Mouse (Mus musculus): ENCODE data around the gene Ppara. TPM values are rescaled to one million over a fixed set of nuclear protein-coding genes. Genes with fewer than 3 reads are reported as not detected.

The Ppara gene
- polyA plus RNA-seq, 1 experiment from 2014 or later: 0.90 TPM

- H3K36me3 ChIP-seq (ENCODE audit: control insufficient read depth, insufficient read depth): peaks cover 17% of the 10 kb centered on the region
- H3K4me3 ChIP-seq (replicated peaks; ENCODE audit: low read length): no peak overlapping the region
- H3K4me1 ChIP-seq (replicated peaks; ENCODE audit: control insufficient read depth, insufficient read depth, low read length): peaks cover 10% of the 10 kb centered on the region; the same call in 1 of the 2 replicates
- 31% methylated on average over 10 of the region's 10 CpGs for WGBS
- H3K27ac ChIP-seq (ENCODE audit: low read length): peak overlapping the region; percentile 0
- peak; percentile 54 for ATAC-seq
- no peak overlapping the region for H3K4me2 ChIP-seq (ENCODE audit: low read length)
- H3K9ac ChIP-seq (replicated peaks; ENCODE audit: low read depth, low read length): no peak overlapping the region
- H3K27me3 ChIP-seq (replicated peaks; ENCODE audit: control insufficient read depth, insufficient read depth, low read length): no peaks in the 10 kb centered on the region
- H3K9me3 ChIP-seq (ENCODE audit: control insufficient read depth, low read length): no peaks in the 10 kb centered on the region
Observed at GRCm38 (mm10) chr15:85709268-85709973, 25.4 kb upstream of the Ppara start.

DNA sequence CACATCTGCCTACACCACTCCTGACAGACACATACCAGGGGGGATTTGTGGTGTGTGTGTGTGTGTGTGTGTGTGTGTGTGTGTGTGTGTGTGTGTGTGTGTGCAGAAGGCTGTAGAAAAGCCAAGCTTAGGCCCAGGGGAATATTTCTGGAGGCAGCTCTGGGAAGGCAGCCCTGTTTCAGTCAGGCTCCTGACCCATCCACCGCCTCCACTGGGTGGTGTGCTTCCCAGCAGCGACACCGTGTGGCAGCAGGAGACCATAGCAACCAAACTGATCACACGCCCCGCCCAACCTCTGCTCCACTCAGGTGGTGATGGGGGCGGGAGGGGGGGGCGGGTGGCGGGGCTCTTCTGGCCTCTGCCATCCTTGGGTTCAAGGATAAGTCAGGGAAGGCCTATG lies 24.6 kb upstream of the Ppara start:
- Histone ChIP-seq H3K27ac (ENCODE audit: low read length) (peak overlapping the region; percentile 0), H3K9me3 (ENCODE audit: control insufficient read depth, low read length) (no peaks in the 10 kb centered on the region), H3K27me3 (replicated peaks; ENCODE audit: control insufficient read depth, insufficient read depth, low read length) (no peaks in the 10 kb centered on the region), H3K4me3 (replicated peaks; ENCODE audit: low read length) (no peak overlapping the region), H3K4me1 (replicated peaks; ENCODE audit: control insufficient read depth, insufficient read depth, low read length) (peaks cover 10% of the 10 kb centered on the region; the same call in 1 of the 2 replicates), H3K4me2 (ENCODE audit: low read length) (no peak overlapping the region), H3K36me3 (ENCODE audit: control insufficient read depth, insufficient read depth) (peaks cover 10% of the 10 kb centered on the region), H3K9ac (replicated peaks; ENCODE audit: low read depth, low read length) (no peak overlapping the region)
- ATAC-seq: peak; percentile 53
- 0% methylated on average over 4 of the region's 8 CpGs for WGBS

DNA sequence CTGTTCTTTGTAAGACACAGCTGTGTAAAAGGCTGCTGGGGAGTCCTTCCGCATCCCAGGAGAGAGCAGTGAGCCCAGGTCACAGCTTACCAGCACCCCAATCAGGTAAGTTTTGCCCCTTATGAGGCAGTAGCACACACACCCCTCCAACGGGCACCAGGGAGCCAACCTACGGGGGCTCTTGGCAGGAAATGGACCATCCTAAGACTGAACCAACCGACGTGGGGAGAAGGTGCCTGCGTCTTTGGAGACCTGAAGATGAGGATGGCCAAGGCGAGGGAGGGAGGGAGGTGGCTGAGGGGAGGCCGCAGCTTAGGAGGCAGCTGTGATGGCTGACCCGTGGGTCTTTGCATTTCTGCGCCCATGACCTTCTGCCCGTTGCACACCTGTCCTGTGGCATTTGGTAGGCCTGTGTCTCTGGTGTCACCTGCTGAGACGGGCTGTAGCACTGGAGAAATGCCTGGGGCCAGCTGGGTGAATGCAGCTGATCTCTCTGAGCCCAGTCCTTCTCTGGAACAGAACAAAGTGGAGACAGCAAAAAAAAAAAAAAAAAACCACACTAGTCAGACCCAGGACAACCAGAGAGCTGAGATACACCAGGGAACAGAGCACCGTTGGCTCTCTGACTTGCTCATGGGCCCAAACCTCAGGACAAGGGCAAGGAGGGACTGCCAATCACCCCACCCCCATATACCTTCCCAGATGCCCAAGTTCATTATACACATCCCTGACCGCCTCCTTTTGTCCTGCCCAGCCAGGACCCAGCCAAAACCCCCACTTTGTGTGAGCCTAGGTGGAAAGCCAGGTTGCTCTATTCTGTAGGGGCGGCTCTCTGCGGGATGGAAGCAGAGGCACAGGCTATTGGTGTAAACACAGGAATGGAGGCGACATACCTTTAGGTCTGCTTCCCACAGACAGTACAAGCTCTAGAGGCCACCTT lies 23.9 kb upstream of the Ppara start:
- H3K4me3 ChIP-seq (replicated peaks; ENCODE audit: low read length): no peak overlapping the region
- H3K27ac ChIP-seq (ENCODE audit: low read length): no peak overlapping the region
- 79% methylated on average over 17 of the region's 17 CpGs for WGBS
- no peaks in the 10 kb centered on the region for H3K9me3 ChIP-seq (ENCODE audit: control insufficient read depth, low read length)
- 0 out of 2 replicates have a peak, but pooled peaks have one; percentile 2 for ATAC-seq
- no peak overlapping the region for H3K4me2 ChIP-seq (ENCODE audit: low read length)
- H3K9ac ChIP-seq (replicated peaks; ENCODE audit: low read depth, low read length): no peak overlapping the region
- no peaks in the 10 kb centered on the region for H3K27me3 ChIP-seq (replicated peaks; ENCODE audit: control insufficient read depth, insufficient read depth, low read length)
- peaks cover 10% of the 10 kb centered on the region; the same call in 1 of the 2 replicates for H3K4me1 ChIP-seq (replicated peaks; ENCODE audit: control insufficient read depth, insufficient read depth, low read length)
- peaks cover 8% of the 10 kb centered on the region for H3K36me3 ChIP-seq (ENCODE audit: control insufficient read depth, insufficient read depth)

GRCm38 (mm10) chr15:85712565-85713168 lies 22.1 kb upstream of the Ppara start:
- no peak overlapping the region for H3K4me2 ChIP-seq (ENCODE audit: low read length)
- H3K36me3 ChIP-seq (ENCODE audit: control insufficient read depth, insufficient read depth): no peaks in the 10 kb centered on the region
- no peaks in the 10 kb centered on the region for H3K9me3 ChIP-seq (ENCODE audit: control insufficient read depth, low read length)
- H3K4me1 ChIP-seq (replicated peaks; ENCODE audit: control insufficient read depth, insufficient read depth, low read length): peaks cover 10% of the 10 kb centered on the region; the same call in 1 of the 2 replicates
- H3K4me3 ChIP-seq (replicated peaks; ENCODE audit: low read length): no peak overlapping the region
- H3K9ac ChIP-seq (replicated peaks; ENCODE audit: low read depth, low read length): no peak overlapping the region
- H3K27ac ChIP-seq (ENCODE audit: low read length): no peak overlapping the region
- 46% methylated on average over 5 of the region's 5 CpGs for WGBS
- ATAC-seq: no peak; the same call in 1 of the 2 replicates
- H3K27me3 ChIP-seq (replicated peaks; ENCODE audit: control insufficient read depth, insufficient read depth, low read length): no peaks in the 10 kb centered on the region

DNA sequence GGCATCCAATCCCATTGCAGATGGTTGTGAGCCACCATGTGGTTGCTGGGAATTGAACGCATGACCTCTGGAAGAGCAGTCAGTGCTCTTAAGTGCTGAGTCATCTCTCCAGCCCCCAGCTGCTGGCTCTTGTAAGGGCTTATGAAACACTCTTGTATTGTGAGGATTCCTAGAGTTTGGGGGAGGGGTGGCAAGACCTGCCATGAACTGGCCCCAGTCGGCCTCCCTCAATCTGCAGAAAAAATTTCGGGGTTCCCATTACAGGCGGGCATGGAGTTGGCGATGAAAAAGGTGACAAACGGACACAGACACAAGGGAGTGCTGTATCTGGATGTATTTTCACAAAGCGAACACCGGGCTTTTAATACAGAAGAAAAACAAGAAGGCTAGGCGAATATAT lies 21.4 kb upstream of the Ppara start:
- no peak overlapping the region for H3K27ac ChIP-seq (ENCODE audit: low read length)

GRCm38 (mm10) chr15:85715059-85715458 lies 19.7 kb upstream of the Ppara start:
- H3K4me1 ChIP-seq (replicated peaks; ENCODE audit: control insufficient read depth, insufficient read depth, low read length): peaks cover 3% of the 10 kb centered on the region; the same call in 1 of the 2 replicates
- H3K9ac ChIP-seq (replicated peaks; ENCODE audit: low read depth, low read length): no peak overlapping the region
- no peak overlapping the region for H3K4me2 ChIP-seq (ENCODE audit: low read length)
- H3K27ac ChIP-seq (ENCODE audit: low read length): no peak overlapping the region
- no peaks in the 10 kb centered on the region for H3K27me3 ChIP-seq (replicated peaks; ENCODE audit: control insufficient read depth, insufficient read depth, low read length)
- no peak for ATAC-seq
- no peaks in the 10 kb centered on the region for H3K36me3 ChIP-seq (ENCODE audit: control insufficient read depth, insufficient read depth)
- no peaks in the 10 kb centered on the region for H3K9me3 ChIP-seq (ENCODE audit: control insufficient read depth, low read length)
- 82% methylated on average over 3 of the region's 3 CpGs for WGBS
- H3K4me3 ChIP-seq (replicated peaks; ENCODE audit: low read length): no peak overlapping the region

More for the DNA sequence above, 21.4 kb upstream of the Ppara start:
- Histone ChIP-seq H3K36me3 (ENCODE audit: control insufficient read depth, insufficient read depth) (no peaks in the 10 kb centered on the region), H3K4me1 (replicated peaks; ENCODE audit: control insufficient read depth, insufficient read depth, low read length) (peaks cover 10% of the 10 kb centered on the region; the same call in 1 of the 2 replicates), H3K9ac (replicated peaks; ENCODE audit: low read depth, low read length) (no peak overlapping the region), H3K4me3 (replicated peaks; ENCODE audit: low read length) (no peak overlapping the region), H3K9me3 (ENCODE audit: control insufficient read depth, low read length) (no peaks in the 10 kb centered on the region), H3K4me2 (ENCODE audit: low read length) (no peak overlapping the region), H3K27me3 (replicated peaks; ENCODE audit: control insufficient read depth, insufficient read depth, low read length) (no peaks in the 10 kb centered on the region)
- 88% methylated on average over 9 of the region's 9 CpGs for WGBS
- no peak for ATAC-seq

DNA sequence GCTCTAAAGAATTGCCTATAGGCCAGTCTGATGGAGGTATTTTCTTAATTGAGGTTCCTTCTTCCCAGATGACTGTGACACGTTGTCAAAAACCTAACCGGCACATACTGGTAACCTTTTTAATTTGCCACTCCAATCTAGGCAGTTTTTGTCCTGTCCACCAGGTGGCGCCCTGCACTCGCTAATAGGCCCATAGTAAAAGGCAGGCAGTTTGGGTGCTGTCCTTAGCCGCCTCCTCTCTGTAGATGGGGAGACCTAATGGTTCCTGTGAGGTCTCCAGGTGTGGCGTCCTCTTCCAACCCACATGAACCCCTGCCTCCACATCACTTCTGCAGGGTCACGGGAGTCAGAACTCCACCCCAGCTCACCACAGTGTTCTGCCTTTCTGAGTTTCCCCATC lies 18.7 kb upstream of the Ppara start:
- Histone ChIP-seq H3K4me3 (replicated peaks; ENCODE audit: low read length) (no peak overlapping the region), H3K36me3 (ENCODE audit: control insufficient read depth, insufficient read depth) (no peaks in the 10 kb centered on the region), H3K27ac (ENCODE audit: low read length) (no peak overlapping the region), H3K4me2 (ENCODE audit: low read length) (no peak overlapping the region), H3K4me1 (replicated peaks; ENCODE audit: control insufficient read depth, insufficient read depth, low read length) (no peaks in the 10 kb centered on the region), H3K27me3 (replicated peaks; ENCODE audit: control insufficient read depth, insufficient read depth, low read length) (no peaks in the 10 kb centered on the region), H3K9ac (replicated peaks; ENCODE audit: low read depth, low read length) (no peak overlapping the region), H3K9me3 (ENCODE audit: control insufficient read depth, low read length) (no peaks in the 10 kb centered on the region)
- peak; percentile 59 for ATAC-seq
- 6% methylated on average over 7 of the region's 7 CpGs for WGBS

DNA sequence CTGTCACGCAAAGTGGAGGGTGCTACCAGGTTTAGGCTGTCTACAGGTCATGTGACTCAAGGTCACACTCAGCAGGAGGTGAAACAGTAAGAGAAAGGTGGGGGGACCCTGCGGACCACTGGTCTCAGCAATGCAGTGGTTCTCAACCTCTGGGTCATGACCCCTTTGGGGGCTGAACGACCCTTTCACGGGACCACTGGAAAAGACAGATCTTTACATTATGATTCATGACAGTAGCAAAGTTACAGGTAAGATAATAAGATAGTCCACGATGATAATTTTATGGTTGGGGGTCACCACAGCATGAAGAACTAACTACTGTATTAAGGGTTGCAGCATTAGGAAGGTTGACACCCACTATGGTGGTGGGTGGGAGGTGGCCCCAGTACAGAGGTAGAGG lies 18.2 kb upstream of the Ppara start:
- H3K9me3 ChIP-seq (ENCODE audit: control insufficient read depth, low read length): no peaks in the 10 kb centered on the region
- 79% methylated on average over 5 of the region's 5 CpGs for WGBS
- no peak overlapping the region for H3K9ac ChIP-seq (replicated peaks; ENCODE audit: low read depth, low read length)
- H3K36me3 ChIP-seq (ENCODE audit: control insufficient read depth, insufficient read depth): no peaks in the 10 kb centered on the region
- ATAC-seq: no peak
- H3K27ac ChIP-seq (ENCODE audit: low read length): no peak overlapping the region
- H3K4me1 ChIP-seq (replicated peaks; ENCODE audit: control insufficient read depth, insufficient read depth, low read length): no peaks in the 10 kb centered on the region
- no peak overlapping the region for H3K4me2 ChIP-seq (ENCODE audit: low read length)
- H3K4me3 ChIP-seq (replicated peaks; ENCODE audit: low read length): no peak overlapping the region
- H3K27me3 ChIP-seq (replicated peaks; ENCODE audit: control insufficient read depth, insufficient read depth, low read length): no peaks in the 10 kb centered on the region

DNA sequence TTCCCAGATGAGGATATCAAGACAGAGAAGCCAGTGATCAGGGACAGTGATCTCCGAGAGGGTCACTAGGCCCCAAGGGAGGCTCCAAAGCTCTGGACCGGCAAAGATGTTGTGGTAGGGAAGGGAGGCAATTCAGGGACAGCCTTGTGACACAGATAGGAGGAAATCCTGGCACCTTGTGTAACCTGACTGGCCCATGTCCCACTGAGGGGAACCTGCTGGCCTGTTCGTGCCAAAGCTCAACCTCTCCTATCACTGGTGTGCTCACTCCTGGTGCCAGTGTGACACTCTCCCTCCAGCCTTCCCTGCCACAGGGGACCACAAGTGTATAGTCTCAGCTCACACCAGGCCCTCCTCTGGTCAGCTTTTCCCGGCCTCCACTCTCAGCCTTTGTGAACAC lies 17.8 kb upstream of the Ppara start:
- no peak for ATAC-seq
- Histone ChIP-seq H3K27me3 (replicated peaks; ENCODE audit: control insufficient read depth, insufficient read depth, low read length) (no peaks in the 10 kb centered on the region), H3K27ac (ENCODE audit: low read length) (no peak overlapping the region), H3K4me3 (replicated peaks; ENCODE audit: low read length) (no peak overlapping the region), H3K4me2 (ENCODE audit: low read length) (no peak overlapping the region), H3K9ac (replicated peaks; ENCODE audit: low read depth, low read length) (no peak overlapping the region), H3K9me3 (ENCODE audit: control insufficient read depth, low read length) (no peaks in the 10 kb centered on the region), H3K4me1 (replicated peaks; ENCODE audit: control insufficient read depth, insufficient read depth, low read length) (no peaks in the 10 kb centered on the region), H3K36me3 (ENCODE audit: control insufficient read depth, insufficient read depth) (no peaks in the 10 kb centered on the region)
- WGBS: 69% methylated on average over 4 of the region's 4 CpGs
